Mouse (Mus musculus) G1E (cell line): ENCODE measurements around the gene Phlpp1. TPM values are rescaled to one million over a fixed set of nuclear protein-coding genes. Genes with fewer than 3 reads are reported as not detected.

Experiments
- ATAC-seq: 2 replicates; pipeline ENCODE4 v1.8.0; 2016; ENCODE audit warnings: mild to moderate bottlenecking; ENCODE audit not compliant: insufficient number of reproducible peaks, poor library complexity, low FRiP score, severe bottlenecking; ENCODE audit errors: extremely low read depth
- DNase-seq: peaks from one replicate; pipeline ENCODE4 v3.0.0; 2012; ENCODE audit warnings: low spot score
- H3K27me3 ChIP-seq: 2 replicates; pipeline ENCODE4 v1.6.1; 2012; ENCODE audit warnings: mild to moderate bottlenecking, low read length, inconsistent platforms; ENCODE audit not compliant: insufficient read depth
- H3K36me3 ChIP-seq: replicated peaks from 2 replicates; pipeline ENCODE3; 2012; ENCODE audit warnings: mild to moderate bottlenecking, inconsistent platforms
- H3K4me1 ChIP-seq: 2 replicates; pipeline ENCODE4 v1.6.1; 2012; ENCODE audit warnings: low read depth, low read length, inconsistent platforms, mixed read lengths; ENCODE audit not compliant: insufficient read depth
- H3K4me3 ChIP-seq: 2 replicates; pipeline ENCODE4 v1.5.1; 2012; ENCODE audit warnings: low read depth, mild to moderate bottlenecking, inconsistent platforms, low read length, moderate library complexity, mixed read lengths
- H3K9me3 ChIP-seq: replicated peaks from 2 replicates; pipeline ENCODE4 v1.6.1; 2012; ENCODE audit warnings: inconsistent platforms
- CTCF ChIP-seq: IDR thresholded peaks from 2 replicates; pipeline ENCODE4 v1.5.1; 2012; ENCODE audit warnings: low read depth, low read length, inconsistent platforms, mixed read lengths
- GATA1 ChIP-seq: IDR thresholded peaks from 2 replicates; pipeline ENCODE4 v1.6.1; 2012; ENCODE audit warnings: borderline replicate concordance, low read length, inconsistent platforms, mixed read lengths
- GATA2 ChIP-seq: IDR thresholded peaks from 2 replicates; pipeline ENCODE4 v1.6.1; 2012; ENCODE audit warnings: low read depth, low read length, inconsistent platforms, borderline replicate concordance
- POLR2AphosphoS5 ChIP-seq: IDR thresholded peaks from 2 replicates; pipeline ENCODE4 v1.6.1; 2012; ENCODE audit warnings: low read depth, low read length, inconsistent platforms; ENCODE audit not compliant: insufficient replicate concordance
- TAL1 ChIP-seq: conservative IDR thresholded peaks from 2 replicates; pipeline ENCODE4 v1.6.1; 2012; ENCODE audit warnings: low read depth, low read length, inconsistent platforms, mixed read lengths
- polyA plus RNA-seq: library from polyadenylated mRNA; stranded (reverse); fragments of >175 nt; gene quantifications from 2 replicates; pipeline ENCODE4 v1.2.3, GENCODE M21; 2012
- total RNA-seq, 2 experiments: library from RNA; stranded (forward) in 1 of 2; stranded (reverse) in 1 of 2; fragments of 200-1000 nt in 1 of 2; fragments of >200 nt in 1 of 2; fragmentation: Nextera tagmentation in 1 of 2; gene quantifications; 2 replicates each; pipeline ENCODE4 v1.2.3; 2014 to 2017

The Phlpp1 gene
- total and polyA plus RNA-seq, 3 experiments: 6.6 to 25.3 (median 9.2) TPM

DNA sequence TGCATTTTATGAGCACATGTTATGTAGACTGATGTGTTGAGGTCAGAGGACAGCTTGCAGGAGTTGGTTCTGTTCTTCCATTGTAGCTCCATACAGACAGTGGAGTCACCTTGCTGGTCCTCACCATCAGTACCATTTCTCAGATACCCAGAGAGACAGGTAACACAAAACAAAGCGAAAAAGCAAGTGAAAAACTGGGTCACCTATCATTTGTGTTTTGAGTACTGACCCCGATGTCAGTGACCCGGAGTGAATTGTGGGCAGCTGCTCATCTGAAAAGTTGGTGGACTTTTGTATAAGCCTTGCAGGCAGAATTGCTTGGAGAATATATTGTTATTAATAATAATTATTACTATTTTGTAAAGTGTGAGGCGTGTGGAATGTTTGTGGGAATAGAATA is 27.6 kb downstream of the Phlpp1 start:
- peaks cover 18% of the 10 kb centered on the region for H3K4me1 ChIP-seq
- ATAC-seq: no peak

DNA sequence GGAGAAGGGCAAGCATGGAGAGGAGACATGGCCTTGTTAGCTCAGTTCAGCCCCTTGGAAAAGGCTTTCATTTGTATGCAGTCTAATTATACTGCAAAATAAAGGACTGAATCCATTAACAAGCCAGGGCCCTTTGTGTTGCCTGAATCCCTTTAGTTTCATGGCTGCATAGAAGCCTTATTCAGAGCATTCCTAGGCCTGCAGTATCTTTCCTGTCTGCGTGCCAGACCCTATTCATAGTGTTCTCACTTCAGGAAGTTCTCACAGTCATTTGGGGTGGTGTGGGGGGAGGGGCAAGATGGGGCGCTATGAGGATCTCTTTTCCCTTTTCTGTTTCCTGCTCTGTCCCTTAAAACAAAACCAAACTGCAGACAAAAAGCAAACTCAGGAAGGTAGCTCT is 28.1 kb downstream of the Phlpp1 start:
- H3K4me3 ChIP-seq: no peak overlapping the region
- ATAC-seq (0 out of 2 replicates have a peak, but pooled peaks have one; percentile 30), DNase-seq (no peak)
- TF ChIP-seq TAL1 (no peak), GATA1 (no peak), POLR2AphosphoS5 (no peak), GATA2 (no peak), CTCF (no peak)
- peaks cover 18% of the 10 kb centered on the region for H3K4me1 ChIP-seq
- H3K36me3 ChIP-seq: peaks cover 4% of the 10 kb centered on the region
- no peaks in the 10 kb centered on the region for H3K27me3 ChIP-seq
- no peaks in the 10 kb centered on the region for H3K9me3 ChIP-seq

More for the DNA sequence above, 27.6 kb downstream of the Phlpp1 start:
- no peaks in the 10 kb centered on the region for H3K27me3 ChIP-seq
- no peaks in the 10 kb centered on the region for H3K9me3 ChIP-seq
- DNase-seq: no peak
- TF ChIP-seq POLR2AphosphoS5 (no peak), CTCF (no peak), GATA2 (no peak), GATA1 (no peak), TAL1 (no peak)
- H3K36me3 ChIP-seq: peaks cover 4% of the 10 kb centered on the region
- no peak overlapping the region for H3K4me3 ChIP-seq

DNA sequence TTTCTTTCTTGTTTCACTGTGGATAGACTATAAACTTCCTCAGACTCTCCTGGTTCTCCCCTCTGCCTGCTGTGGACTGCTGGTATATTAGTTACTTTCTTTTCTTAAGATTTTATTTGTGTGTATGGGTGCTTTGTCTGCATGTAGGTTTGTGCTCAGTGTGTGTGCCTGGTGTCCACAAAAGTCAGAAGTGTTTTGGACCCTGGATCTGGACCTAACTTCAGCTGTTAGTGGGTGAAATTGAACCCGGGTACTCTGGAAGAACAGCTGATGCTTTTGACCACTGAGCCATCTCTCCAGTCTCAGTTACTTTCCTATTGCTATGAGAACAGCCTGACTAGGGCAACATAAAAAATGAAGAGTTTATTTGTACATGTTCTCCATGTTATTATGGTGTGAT is 29.5 kb downstream of the Phlpp1 start:
- ATAC-seq (no peak), DNase-seq (no peak)
- Histone ChIP-seq H3K27me3 (no peaks in the 10 kb centered on the region), H3K4me3 (no peak overlapping the region), H3K36me3 (peaks cover 2% of the 10 kb centered on the region), H3K9me3 (no peaks in the 10 kb centered on the region), H3K4me1 (peaks cover 18% of the 10 kb centered on the region)
- TF ChIP-seq GATA1 (no peak), GATA2 (no peak), CTCF (no peak), POLR2AphosphoS5 (no peak), TAL1 (no peak)

DNA sequence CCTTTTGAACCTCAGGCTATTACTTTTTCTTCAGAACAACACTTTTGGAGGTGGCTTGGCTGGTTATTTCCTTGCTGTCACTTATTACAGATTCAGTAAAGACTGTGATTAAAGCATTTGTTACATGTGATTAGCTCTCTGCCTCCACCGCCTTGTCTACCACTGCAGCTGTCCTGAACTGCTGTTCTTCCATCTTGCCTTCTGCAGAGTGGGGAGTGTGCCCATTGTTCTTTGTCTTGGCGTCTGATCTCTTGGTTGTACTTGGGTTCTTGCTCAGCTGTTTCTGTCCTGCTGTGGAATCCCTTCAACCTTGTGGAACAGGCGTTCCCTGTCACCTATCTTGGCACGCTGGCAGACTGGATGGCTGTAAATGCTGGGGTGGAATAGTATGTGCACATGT is 30.4 kb downstream of the Phlpp1 start:
- no peak for ATAC-seq
- no peak overlapping the region for H3K4me3 ChIP-seq
- peaks cover 2% of the 10 kb centered on the region for H3K36me3 ChIP-seq
- TF ChIP-seq POLR2AphosphoS5 (no peak), CTCF (no peak), TAL1 (no peak), GATA1 (no peak), GATA2 (no peak)
- no peak for DNase-seq
- H3K4me1 ChIP-seq: peaks cover 18% of the 10 kb centered on the region
- H3K9me3 ChIP-seq: no peaks in the 10 kb centered on the region
- no peaks in the 10 kb centered on the region for H3K27me3 ChIP-seq

DNA sequence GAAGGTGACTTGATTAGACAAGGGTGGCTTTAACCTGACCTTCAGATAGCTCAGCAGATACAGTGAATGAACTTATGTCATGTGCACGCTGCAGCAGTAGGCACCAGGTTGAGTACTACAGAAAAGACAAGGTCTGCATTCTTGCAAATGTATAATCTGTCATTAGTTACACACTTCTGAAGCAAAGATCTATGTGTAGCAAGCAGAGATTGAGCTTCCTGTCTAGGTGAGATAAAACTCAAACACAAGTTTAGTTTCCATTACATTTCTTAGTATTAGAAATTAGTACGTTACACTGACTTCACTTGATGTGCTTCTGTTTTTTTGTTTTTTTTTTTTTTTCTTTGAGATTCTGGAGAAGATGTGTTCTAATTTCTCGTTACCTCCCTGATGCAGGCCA is 32.4 kb downstream of the Phlpp1 start:
- 0 out of 2 replicates have a peak, but pooled peaks have one; percentile 5 for ATAC-seq
- TF ChIP-seq GATA2: no peak
- TF ChIP-seq GATA1: no peak
- no peak for TF ChIP-seq CTCF
- no peak for TF ChIP-seq POLR2AphosphoS5
- TF ChIP-seq TAL1: no peak
- Histone ChIP-seq H3K4me1 (peaks cover 18% of the 10 kb centered on the region), H3K27me3 (no peaks in the 10 kb centered on the region), H3K36me3 (peaks cover 4% of the 10 kb centered on the region), H3K4me3 (no peak overlapping the region), H3K9me3 (no peaks in the 10 kb centered on the region)
- no peak for DNase-seq

DNA sequence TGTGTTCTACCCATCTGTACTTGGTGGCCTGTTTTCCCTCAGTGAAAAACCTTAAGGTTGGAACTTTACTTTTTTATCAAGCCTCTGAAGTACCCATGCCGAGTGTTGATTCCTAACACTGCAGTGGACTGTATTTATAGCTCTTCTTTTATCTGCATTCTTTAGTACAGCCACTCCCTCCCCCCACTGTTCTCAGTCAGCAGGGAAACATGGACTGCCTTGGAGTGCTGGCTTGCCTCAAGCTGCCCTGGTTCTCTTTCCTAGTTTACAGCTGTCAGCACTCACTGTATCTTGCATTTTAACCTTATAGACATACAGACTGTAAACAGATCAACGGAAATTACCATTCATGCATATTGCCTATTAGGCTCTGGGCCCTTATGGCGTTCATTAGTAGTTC is 32.8 kb downstream of the Phlpp1 start:
- DNase-seq (no peak), ATAC-seq (no peak)
- no peaks in the 10 kb centered on the region for H3K27me3 ChIP-seq
- peaks cover 4% of the 10 kb centered on the region for H3K36me3 ChIP-seq
- H3K4me3 ChIP-seq: no peak overlapping the region
- peaks cover 16% of the 10 kb centered on the region for H3K4me1 ChIP-seq
- no peak for TF ChIP-seq CTCF
- no peak for TF ChIP-seq GATA1
- no peak for TF ChIP-seq TAL1
- TF ChIP-seq GATA2: no peak
- no peak for TF ChIP-seq POLR2AphosphoS5
- H3K9me3 ChIP-seq: no peaks in the 10 kb centered on the region

DNA sequence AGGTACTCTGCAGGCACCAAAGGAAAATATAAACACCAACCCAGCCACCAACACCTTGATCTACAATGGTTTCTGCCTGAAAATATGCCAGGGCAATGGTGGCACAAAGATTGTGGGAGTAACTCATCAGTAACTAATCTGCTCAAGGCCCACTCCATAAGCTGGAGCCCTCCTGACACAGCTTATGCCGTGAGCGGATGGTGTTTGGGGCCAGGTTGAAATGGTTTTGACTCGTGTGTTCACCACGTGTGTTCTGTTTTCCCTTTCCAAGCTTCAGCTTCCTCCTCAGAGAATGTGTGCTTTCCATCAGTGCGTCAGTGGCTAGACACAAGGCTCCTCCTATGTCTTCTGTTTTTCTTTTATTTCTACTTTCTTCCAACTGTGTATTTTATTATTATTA is 37.0 kb downstream of the Phlpp1 start:
- TF ChIP-seq GATA2: no peak
- no peak for TF ChIP-seq TAL1
- Histone ChIP-seq H3K4me1 (peaks cover 4% of the 10 kb centered on the region; the same call in 1 of the 2 replicates), H3K27me3 (no peaks in the 10 kb centered on the region), H3K4me3 (no peak overlapping the region), H3K36me3 (peaks cover 2% of the 10 kb centered on the region), H3K9me3 (no peaks in the 10 kb centered on the region)
- ATAC-seq (no peak), DNase-seq (no peak)
